Mouse (Mus musculus): Measurements from ENCODE around the gene Mrpl54. TPM values are rescaled to one million over a fixed set of nuclear protein-coding genes. Genes with fewer than 3 reads are reported as not detected.
A peak's percentile ranks its signal among the peaks of the same experiment; 100 is the strongest.

Gene Mrpl54
- total and polyA plus RNA-seq, 2 experiments from 2014 or later, result 162 to 164 TPM

DNA sequence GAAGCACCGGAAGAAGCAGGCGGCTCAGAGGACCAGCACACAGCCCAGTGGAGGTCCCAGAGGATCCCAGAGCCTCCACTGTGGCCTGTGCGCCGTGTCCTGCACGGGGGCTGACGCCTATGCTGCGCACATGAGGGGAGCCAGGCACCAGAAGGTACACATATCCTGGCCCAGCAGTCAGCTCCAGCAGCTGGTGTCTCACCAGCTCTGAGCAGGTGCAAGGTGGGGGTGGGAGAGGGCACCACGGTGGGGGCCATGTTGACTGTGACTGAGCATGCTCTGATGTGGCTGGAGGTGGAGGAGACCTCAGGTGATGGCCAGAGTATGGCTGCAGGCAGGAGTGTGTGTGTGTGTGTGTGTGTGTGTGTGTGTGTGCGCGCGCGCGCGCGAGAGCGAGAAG lies 24.7 kb downstream of the Mrpl54 start:
- Histone ChIP-seq H3K4me3 (ENCODE audit: low read depth, low read length) (no peak overlapping the region), H3K27ac (ENCODE audit: low read depth, low read length) (no peak overlapping the region), H3K4me2 (ENCODE audit: low read depth, low read length, poor library complexity, severe bottlenecking) (no peak overlapping the region), H3K36me3 (ENCODE audit: insufficient read depth, low read length) (peaks cover 9% of the 10 kb centered on the region; the same call in 1 of the 2 replicates), H3K4me1 (ENCODE audit: insufficient read depth, low read length) (no peaks in the 10 kb centered on the region), H3K9ac (replicated peaks; ENCODE audit: low read length, poor library complexity, severe bottlenecking) (no peak overlapping the region), H3K9me3 (ENCODE audit: low read length) (no peaks in the 10 kb centered on the region), H3K27me3 (ENCODE audit: insufficient read depth, low read length) (no peaks in the 10 kb centered on the region)
- DNase-seq (ENCODE audit: low spot score), result no peak
- no peak for ATAC-seq (ENCODE audit: low FRiP score)
- 93% methylated on average over 16 of the region's 16 CpGs for WGBS
- no peak for TF ChIP-seq CTCF (IDR thresholded peaks at IDR 0.05)

DNA sequence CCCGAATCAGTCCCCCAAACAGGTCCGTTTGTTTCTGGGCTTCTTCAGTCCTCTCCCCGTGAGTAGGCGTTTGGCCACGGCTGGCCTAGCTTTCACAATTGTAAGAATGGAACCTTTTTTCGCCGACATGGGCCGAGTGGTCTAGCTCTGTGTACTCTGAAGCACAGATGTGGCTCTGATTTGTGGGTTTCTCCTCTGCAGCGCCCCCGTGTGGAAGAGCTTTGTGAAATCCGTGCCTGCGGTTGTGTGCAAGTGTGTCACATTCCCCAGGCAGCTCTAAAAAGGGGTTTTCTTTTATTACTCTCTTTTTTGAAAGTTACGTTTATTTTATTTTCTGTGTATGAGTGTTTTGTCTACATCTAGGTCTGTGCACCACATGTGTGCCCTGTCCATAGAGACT lies 25.9 kb downstream of the Mrpl54 start:
- no peak for ATAC-seq (ENCODE audit: low FRiP score)
- TF ChIP-seq CTCF (IDR thresholded peaks at IDR 0.05), result peak; percentile 75

DNA sequence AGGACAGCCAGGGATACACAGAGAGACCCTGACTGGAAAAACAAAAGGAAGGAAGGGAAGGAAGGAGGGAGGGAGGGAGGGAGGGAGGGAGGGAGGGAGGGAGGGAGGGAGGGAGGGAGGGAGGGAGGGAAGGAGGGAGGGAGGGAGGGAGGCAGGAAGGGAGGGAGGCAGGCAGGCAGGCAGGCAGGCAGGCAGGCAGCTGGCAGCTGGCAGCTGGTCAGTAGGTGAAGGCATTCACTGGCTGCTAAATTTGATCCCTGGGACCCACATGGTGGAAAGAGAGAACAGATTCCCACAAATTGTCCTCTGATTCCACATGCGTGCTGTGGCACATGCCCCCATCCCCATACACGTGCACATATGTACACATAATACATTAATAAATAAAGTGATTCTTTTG lies 28.1 kb downstream of the Mrpl54 start:
- H3K27me3 ChIP-seq (ENCODE audit: insufficient read depth, low read length), result no peaks in the 10 kb centered on the region
- H3K9me3 ChIP-seq (ENCODE audit: low read length), result no peaks in the 10 kb centered on the region
- H3K36me3 ChIP-seq (ENCODE audit: insufficient read depth, low read length), result peaks cover 9% of the 10 kb centered on the region; the same call in 1 of the 2 replicates
- H3K9ac ChIP-seq (replicated peaks; ENCODE audit: low read length, poor library complexity, severe bottlenecking), result no peak overlapping the region
- 79% methylated on average over 2 of the region's 2 CpGs for WGBS
- no peak overlapping the region for H3K27ac ChIP-seq (ENCODE audit: low read depth, low read length)
- no peak for TF ChIP-seq CTCF (IDR thresholded peaks at IDR 0.05)
- no peak for DNase-seq (ENCODE audit: low spot score)
- H3K4me3 ChIP-seq (ENCODE audit: low read depth, low read length), result no peak overlapping the region
- no peak for ATAC-seq (ENCODE audit: low FRiP score)
- H3K4me1 ChIP-seq (ENCODE audit: insufficient read depth, low read length), result no peaks in the 10 kb centered on the region
- no peak overlapping the region for H3K4me2 ChIP-seq (ENCODE audit: low read depth, low read length, poor library complexity, severe bottlenecking)

More for the DNA sequence above, 25.9 kb downstream of the Mrpl54 start:
- H3K9ac ChIP-seq (replicated peaks; ENCODE audit: low read length, poor library complexity, severe bottlenecking), result no peak overlapping the region
- H3K4me3 ChIP-seq (ENCODE audit: low read depth, low read length), result no peak overlapping the region
- no peak overlapping the region for H3K27ac ChIP-seq (ENCODE audit: low read depth, low read length)
- H3K4me2 ChIP-seq (ENCODE audit: low read depth, low read length, poor library complexity, severe bottlenecking), result no peak overlapping the region
- DNase-seq (ENCODE audit: low spot score), result peak; percentile 68
- no peaks in the 10 kb centered on the region for H3K4me1 ChIP-seq (ENCODE audit: insufficient read depth, low read length)
- H3K27me3 ChIP-seq (ENCODE audit: insufficient read depth, low read length), result no peaks in the 10 kb centered on the region
- WGBS, result 25% methylated on average over 13 of the region's 13 CpGs
- no peaks in the 10 kb centered on the region for H3K9me3 ChIP-seq (ENCODE audit: low read length)
- H3K36me3 ChIP-seq (ENCODE audit: insufficient read depth, low read length), result peaks cover 9% of the 10 kb centered on the region; the same call in 1 of the 2 replicates

DNA sequence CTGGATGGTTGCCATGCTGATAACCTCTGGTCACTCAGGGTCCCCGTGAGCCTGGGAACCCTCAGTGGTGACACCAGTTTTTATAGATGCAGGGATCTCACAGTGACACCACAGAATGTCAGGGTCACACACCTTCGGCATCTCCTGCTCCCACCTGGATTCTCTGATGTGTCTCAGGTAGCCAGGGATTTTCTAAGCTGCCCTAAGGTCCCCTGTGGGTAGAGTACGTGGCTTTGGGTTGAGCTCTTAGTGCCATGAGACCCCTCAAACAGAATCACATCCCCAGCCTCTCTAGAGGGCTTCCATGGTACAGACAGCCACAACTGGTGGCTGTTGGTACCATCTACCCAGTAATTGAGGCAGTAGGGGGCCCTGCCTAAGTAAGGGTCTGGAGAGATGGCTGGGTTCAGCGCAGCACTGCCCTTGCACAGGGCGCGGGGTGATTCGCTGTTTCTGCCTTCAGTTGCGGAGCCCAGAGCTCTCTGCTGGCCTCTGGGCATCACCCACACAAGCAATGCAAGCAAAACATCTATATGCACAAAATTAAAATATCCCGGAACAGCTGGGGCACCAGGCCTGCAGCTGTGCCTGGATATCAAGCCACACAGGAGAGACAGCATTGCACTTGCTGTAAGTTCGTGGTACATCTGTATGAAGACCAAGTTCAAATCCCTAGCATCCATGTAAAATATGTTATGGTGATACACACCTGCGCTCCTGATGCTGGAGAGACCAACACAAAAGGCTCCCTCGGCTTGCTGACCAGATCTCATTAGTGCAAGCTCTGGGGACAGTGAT lies 30.1 kb downstream of the Mrpl54 start:
- DNase-seq (ENCODE audit: low spot score) (no peak), ATAC-seq (ENCODE audit: low FRiP score) (no peak)
- H3K4me1 ChIP-seq (ENCODE audit: insufficient read depth, low read length), result peaks cover 4% of the 10 kb centered on the region; the same call in 1 of the 2 replicates
- peaks cover 7% of the 10 kb centered on the region; the same call in 1 of the 2 replicates for H3K36me3 ChIP-seq (ENCODE audit: insufficient read depth, low read length)
- WGBS, result 81% methylated on average over 12 of the region's 12 CpGs
- H3K9ac ChIP-seq (replicated peaks; ENCODE audit: low read length, poor library complexity, severe bottlenecking), result no peak overlapping the region
- no peak overlapping the region for H3K4me3 ChIP-seq (ENCODE audit: low read depth, low read length)
- TF ChIP-seq CTCF (IDR thresholded peaks at IDR 0.05), result no peak
- H3K4me2 ChIP-seq (ENCODE audit: low read depth, low read length, poor library complexity, severe bottlenecking), result no peak overlapping the region
- H3K27me3 ChIP-seq (ENCODE audit: insufficient read depth, low read length), result no peaks in the 10 kb centered on the region
- no peaks in the 10 kb centered on the region for H3K9me3 ChIP-seq (ENCODE audit: low read length)
- no peak overlapping the region for H3K27ac ChIP-seq (ENCODE audit: low read depth, low read length)

DNA sequence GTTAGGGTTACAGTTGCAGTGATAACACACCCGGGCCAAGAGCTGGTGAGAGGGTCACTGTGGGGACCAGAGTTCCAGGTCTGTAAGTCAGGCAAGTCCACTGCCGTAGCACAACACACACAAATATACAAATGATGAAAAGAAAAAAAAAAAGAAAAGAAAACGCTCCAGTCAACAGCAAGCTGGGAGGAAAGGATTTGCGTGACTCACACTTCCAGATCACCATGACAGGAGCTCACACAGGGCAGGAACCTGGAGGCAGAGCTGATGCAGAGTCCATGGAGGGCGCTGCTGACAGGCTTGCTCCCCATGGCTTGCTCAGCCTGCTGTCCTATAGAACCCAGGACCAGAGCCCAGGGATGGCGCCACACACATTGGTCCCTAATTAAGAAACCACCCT lies 32.5 kb downstream of the Mrpl54 start:
- DNase-seq (ENCODE audit: low spot score) (no peak), ATAC-seq (ENCODE audit: low FRiP score) (no peak)
- H3K4me1 ChIP-seq (ENCODE audit: insufficient read depth, low read length), result peaks cover 10% of the 10 kb centered on the region
- H3K27ac ChIP-seq (ENCODE audit: low read depth, low read length), result no peak overlapping the region
- TF ChIP-seq CTCF (IDR thresholded peaks at IDR 0.05), result no peak
- H3K4me2 ChIP-seq (ENCODE audit: low read depth, low read length, poor library complexity, severe bottlenecking), result no peak overlapping the region
- no peaks in the 10 kb centered on the region; the same call in 1 of the 2 replicates for H3K36me3 ChIP-seq (ENCODE audit: insufficient read depth, low read length)
- 79% methylated on average over 6 of the region's 6 CpGs for WGBS
- H3K9me3 ChIP-seq (ENCODE audit: low read length), result no peaks in the 10 kb centered on the region
- H3K9ac ChIP-seq (replicated peaks; ENCODE audit: low read length, poor library complexity, severe bottlenecking), result no peak overlapping the region
- H3K27me3 ChIP-seq (ENCODE audit: insufficient read depth, low read length), result no peaks in the 10 kb centered on the region
- no peak overlapping the region for H3K4me3 ChIP-seq (ENCODE audit: low read depth, low read length)

GRCm38 (mm10) chr10:81233226-81233585 lies 33.5 kb downstream of the Mrpl54 start:
- Histone ChIP-seq H3K4me1 (ENCODE audit: insufficient read depth, low read length) (peaks cover 15% of the 10 kb centered on the region), H3K4me3 (ENCODE audit: low read depth, low read length) (peak overlapping the region; percentile 71), H3K36me3 (ENCODE audit: insufficient read depth, low read length) (no peaks in the 10 kb centered on the region; the same call in 1 of the 2 replicates), H3K9me3 (ENCODE audit: low read length) (no peaks in the 10 kb centered on the region), H3K9ac (replicated peaks; ENCODE audit: low read length, poor library complexity, severe bottlenecking) (peak overlapping the region; percentile 97), H3K27me3 (ENCODE audit: insufficient read depth, low read length) (no peaks in the 10 kb centered on the region), H3K4me2 (ENCODE audit: low read depth, low read length, poor library complexity, severe bottlenecking) (peak overlapping the region; percentile 67), H3K27ac (ENCODE audit: low read depth, low read length) (peak overlapping the region; percentile 48; the same call in 1 of the 2 replicates)
- DNase-seq (ENCODE audit: low spot score) (no peak), ATAC-seq (ENCODE audit: low FRiP score) (peak; percentile 47)
- TF ChIP-seq CTCF (IDR thresholded peaks at IDR 0.05), result no peak
- WGBS, result under 1% methylated on average over 14 of the region's 28 CpGs

All from midbrain, postnatal 0 days (tissue).